Mouse (Mus musculus) liver, adult 2 months (tissue): ENCODE results near the gene Sik1.

Source experiments
- CTCF ChIP-seq: fragments of 200-500 bp; IDR thresholded peaks from 2 replicates; pipeline ENCODE4 v1.5.1; 2011; ENCODE audit warnings: low read depth, low read length, control low read depth
- POLR2A ChIP-seq: fragments of 200-500 bp; IDR thresholded peaks from 2 replicates; pipeline ENCODE4 v1.6.1; 2011; ENCODE audit warnings: low read length, control low read depth; ENCODE audit not compliant: insufficient read depth; ENCODE audit errors: extremely low read depth

GRCm38 (mm10) chr17:31874691-31875090 lies 19.1 kb upstream of the Sik1 start:
- TF ChIP-seq CTCF (no peak), POLR2A (no peak)
